Mouse (Mus musculus) small intestine, adult 2 months (tissue): Measurements from ENCODE around the gene Atrn. TPM values are rescaled to one million over a fixed set of nuclear protein-coding genes. Genes with fewer than 3 reads are reported as not detected.

ENCODE experiments used
- H3K27ac ChIP-seq: fragments of 200-500 bp; 2 replicates; pipeline ENCODE4 v1.5.1; 2012; ENCODE audit warnings: low read depth, low read length, control low read depth, inconsistent platforms; ENCODE audit not compliant: insufficient read depth
- H3K27me3 ChIP-seq: fragments of 200-500 bp; 2 replicates; pipeline ENCODE4 v1.6.1; 2012; ENCODE audit warnings: mild to moderate bottlenecking, moderate library complexity, low read length, inconsistent platforms; ENCODE audit not compliant: control insufficient read depth, insufficient read depth
- H3K36me3 ChIP-seq: fragments of 200-500 bp; 2 replicates; pipeline ENCODE4 v1.6.1; 2012; ENCODE audit warnings: mild to moderate bottlenecking, low read length, control low read depth, inconsistent platforms; ENCODE audit not compliant: control insufficient read depth, insufficient read depth
- H3K4me1 ChIP-seq: fragments of 200-500 bp; 2 replicates; pipeline ENCODE4 v1.6.1; 2012; ENCODE audit warnings: low read length, inconsistent platforms, mixed read lengths; ENCODE audit not compliant: control insufficient read depth, insufficient read depth, insufficient read length
- H3K4me3 ChIP-seq: fragments of 200-500 bp; 2 replicates; pipeline ENCODE4 v1.5.1; 2012; ENCODE audit warnings: low read depth, mild to moderate bottlenecking, control low read depth, inconsistent platforms, low read length, moderate library complexity
- CTCF ChIP-seq: fragments of 200-500 bp; IDR thresholded peaks from 2 replicates; pipeline ENCODE4 v1.5.1; 2012; ENCODE audit warnings: low read depth, mild to moderate bottlenecking, control low read depth, inconsistent platforms, low read length, moderate library complexity, mixed read lengths; ENCODE audit not compliant: insufficient replicate concordance, insufficient read length; ENCODE audit errors: extremely low read depth
- POLR2A ChIP-seq: fragments of 200-500 bp; IDR thresholded peaks from 2 replicates; pipeline ENCODE4 v1.6.1; 2012; ENCODE audit warnings: low read depth, mild to moderate bottlenecking, control low read depth, inconsistent platforms, low read length, moderate library complexity
- WGBS: fragments of 180-500 bp; shearing (Covaris S2); methylation state at CpG from one replicate; pipeline ENCODE4 v1.1.7; 2018; 5-methylcytosine and 5-hydroxymethylcytosine counted together
- polyA plus RNA-seq: library from polyadenylated mRNA; depleted of rRNA; stranded (reverse); fragments of >200 nt; gene quantifications from 2 replicates; pipeline ENCODE4 v1.2.3, GENCODE M21; 2012

Gene Atrn
- polyA plus RNA-seq, 1 experiment, result 7.2 TPM

- H3K27me3 ChIP-seq, result no peaks in the 10 kb centered on the region
- H3K27ac ChIP-seq, result no peak overlapping the region
- TF ChIP-seq POLR2A, result no peak
- TF ChIP-seq CTCF, result no peak
- H3K4me1 ChIP-seq, result no peaks in the 10 kb centered on the region
- H3K36me3 ChIP-seq, result peaks cover 30% of the 10 kb centered on the region
- no peak overlapping the region for H3K4me3 ChIP-seq
- WGBS, result 86% methylated on average over 2 of the region's 2 CpGs
These were observed 52.6 kb downstream of the Atrn start for GRCm38 (mm10) chr2:130958906-130959305.

GRCm38 (mm10) chr2:130961851-130962250 is 55.6 kb downstream of the Atrn start:
- H3K36me3 ChIP-seq, result peaks cover 23% of the 10 kb centered on the region
- H3K27ac ChIP-seq, result no peak overlapping the region
- H3K4me3 ChIP-seq, result no peak overlapping the region
- TF ChIP-seq CTCF, result no peak
- no peak for TF ChIP-seq POLR2A
- no peaks in the 10 kb centered on the region for H3K4me1 ChIP-seq
- no peaks in the 10 kb centered on the region for H3K27me3 ChIP-seq

DNA sequence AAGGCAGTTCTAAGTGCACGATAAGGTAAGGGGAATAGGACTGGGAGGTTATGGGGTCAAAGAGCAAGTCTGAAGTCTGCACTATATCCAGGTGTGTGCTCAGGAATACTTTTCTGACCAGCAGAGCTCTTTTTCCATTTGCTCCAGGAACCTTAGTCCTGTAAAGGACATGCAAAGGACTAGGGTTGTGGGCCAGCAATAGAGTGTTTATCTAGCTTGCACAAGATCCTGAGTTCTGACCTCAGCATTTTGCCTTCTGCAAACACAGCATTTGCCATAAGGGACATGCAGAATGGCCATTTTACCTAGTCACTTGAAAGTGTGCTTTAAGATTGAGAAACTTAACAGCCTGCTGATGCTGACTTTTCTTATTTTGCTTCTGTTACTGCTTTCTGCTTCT is 58.7 kb downstream of the Atrn start:
- H3K27ac ChIP-seq, result no peak overlapping the region
- H3K4me1 ChIP-seq, result no peaks in the 10 kb centered on the region
- H3K4me3 ChIP-seq, result no peak overlapping the region
- no peaks in the 10 kb centered on the region for H3K27me3 ChIP-seq
- H3K36me3 ChIP-seq, result peaks cover 15% of the 10 kb centered on the region
- WGBS, result 56% methylated on average over 1 of the region's 1 CpGs
- TF ChIP-seq CTCF, result no peak
- TF ChIP-seq POLR2A, result no peak

DNA sequence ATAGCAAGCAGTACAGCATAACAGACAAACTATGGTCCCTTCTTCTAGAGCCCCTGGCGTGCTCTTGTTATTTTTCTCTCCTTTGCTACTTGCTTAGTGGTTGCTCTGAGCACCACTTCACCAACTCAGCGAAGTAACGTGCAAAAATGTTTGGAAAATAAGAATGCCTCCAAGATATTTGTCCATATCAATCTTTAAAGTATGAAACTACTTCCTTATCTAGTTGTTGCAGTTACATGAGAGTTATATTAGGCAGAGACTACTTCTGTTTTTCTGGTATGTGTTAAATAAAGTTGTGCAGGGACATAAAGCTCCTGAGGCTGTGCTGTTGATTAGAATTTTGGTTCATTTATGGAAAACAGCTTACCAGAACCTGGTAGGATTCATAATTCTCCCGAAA is 64.7 kb downstream of the Atrn start:
- 94% methylated on average over 4 of the region's 4 CpGs for WGBS
- Histone ChIP-seq H3K4me1 (no peaks in the 10 kb centered on the region), H3K4me3 (no peak overlapping the region), H3K27me3 (no peaks in the 10 kb centered on the region), H3K27ac (no peak overlapping the region), H3K36me3 (peaks cover 30% of the 10 kb centered on the region)
- no peak for TF ChIP-seq CTCF
- no peak for TF ChIP-seq POLR2A

GRCm38 (mm10) chr2:130972386-130972785 is 66.1 kb downstream of the Atrn start:
- 92% methylated on average over 4 of the region's 4 CpGs for WGBS
- Histone ChIP-seq H3K36me3 (peaks cover 33% of the 10 kb centered on the region), H3K4me3 (no peak overlapping the region), H3K4me1 (no peaks in the 10 kb centered on the region), H3K27ac (no peak overlapping the region), H3K27me3 (no peaks in the 10 kb centered on the region)
- TF ChIP-seq POLR2A (no peak), CTCF (no peak)

DNA sequence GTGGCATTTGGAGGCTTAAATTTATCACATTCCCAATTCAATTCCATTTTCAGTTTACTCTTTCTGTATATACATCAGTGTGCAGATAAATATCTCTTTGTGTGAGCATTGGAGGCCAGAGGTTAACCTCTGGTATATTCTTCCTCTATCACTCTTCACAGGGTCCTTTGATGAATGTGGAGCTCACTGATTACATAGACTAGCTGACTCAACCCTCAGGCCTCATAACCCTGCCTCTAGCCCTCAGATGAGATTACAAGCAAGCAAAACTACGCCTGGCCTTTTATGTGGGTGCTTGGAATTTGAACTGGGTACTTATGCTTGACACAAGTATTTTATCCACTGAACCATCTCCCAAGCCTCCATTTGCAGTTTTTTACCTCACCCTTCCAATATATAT is 68.6 kb downstream of the Atrn start:
- H3K36me3 ChIP-seq, result peaks cover 34% of the 10 kb centered on the region
- no peak for TF ChIP-seq POLR2A
- TF ChIP-seq CTCF, result no peak
- WGBS, result 76% methylated on average over 1 of the region's 1 CpGs
- no peak overlapping the region for H3K4me3 ChIP-seq
- H3K4me1 ChIP-seq, result no peaks in the 10 kb centered on the region
- H3K27ac ChIP-seq, result no peak overlapping the region
- H3K27me3 ChIP-seq, result no peaks in the 10 kb centered on the region

- no peak overlapping the region for H3K27ac ChIP-seq
- peaks cover 43% of the 10 kb centered on the region for H3K36me3 ChIP-seq
- H3K4me3 ChIP-seq, result no peak overlapping the region
- no peaks in the 10 kb centered on the region for H3K27me3 ChIP-seq
- no peaks in the 10 kb centered on the region for H3K4me1 ChIP-seq
- no peak for TF ChIP-seq POLR2A
- TF ChIP-seq CTCF, result no peak
These were observed 71.3 kb downstream of the Atrn start for GRCm38 (mm10) chr2:130977589-130977988.
